Mouse (Mus musculus) small intestine, adult 2 months (tissue): ENCODE measurements around the gene Ube2e2. TPM values are rescaled to one million over a fixed set of nuclear protein-coding genes. Genes with fewer than 3 reads are reported as not detected.

Experiments
- H3K27ac ChIP-seq: fragments of 200-500 bp; 2 replicates; pipeline ENCODE4 v1.5.1; 2012; ENCODE audit warnings: low read depth, low read length, control low read depth, inconsistent platforms; ENCODE audit not compliant: insufficient read depth
- H3K27me3 ChIP-seq: fragments of 200-500 bp; 2 replicates; pipeline ENCODE4 v1.6.1; 2012; ENCODE audit warnings: mild to moderate bottlenecking, moderate library complexity, low read length, inconsistent platforms; ENCODE audit not compliant: control insufficient read depth, insufficient read depth
- H3K36me3 ChIP-seq: fragments of 200-500 bp; 2 replicates; pipeline ENCODE4 v1.6.1; 2012; ENCODE audit warnings: mild to moderate bottlenecking, low read length, control low read depth, inconsistent platforms; ENCODE audit not compliant: control insufficient read depth, insufficient read depth
- H3K4me1 ChIP-seq: fragments of 200-500 bp; 2 replicates; pipeline ENCODE4 v1.6.1; 2012; ENCODE audit warnings: low read length, inconsistent platforms, mixed read lengths; ENCODE audit not compliant: control insufficient read depth, insufficient read depth, insufficient read length
- H3K4me3 ChIP-seq: fragments of 200-500 bp; 2 replicates; pipeline ENCODE4 v1.5.1; 2012; ENCODE audit warnings: low read depth, mild to moderate bottlenecking, control low read depth, inconsistent platforms, low read length, moderate library complexity
- CTCF ChIP-seq: fragments of 200-500 bp; IDR thresholded peaks from 2 replicates; pipeline ENCODE4 v1.5.1; 2012; ENCODE audit warnings: low read depth, mild to moderate bottlenecking, control low read depth, inconsistent platforms, low read length, moderate library complexity, mixed read lengths; ENCODE audit not compliant: insufficient replicate concordance, insufficient read length; ENCODE audit errors: extremely low read depth
- POLR2A ChIP-seq: fragments of 200-500 bp; IDR thresholded peaks from 2 replicates; pipeline ENCODE4 v1.6.1; 2012; ENCODE audit warnings: low read depth, mild to moderate bottlenecking, control low read depth, inconsistent platforms, low read length, moderate library complexity
- WGBS: fragments of 180-500 bp; shearing (Covaris S2); methylation state at CpG from one replicate; pipeline ENCODE4 v1.1.7; 2018; 5-methylcytosine and 5-hydroxymethylcytosine counted together
- polyA plus RNA-seq: library from polyadenylated mRNA; depleted of rRNA; stranded (reverse); fragments of >200 nt; gene quantifications from 2 replicates; pipeline ENCODE4 v1.2.3, GENCODE M21; 2012; rRNA removed

Gene Ube2e2
- polyA plus RNA-seq, result 14.1 and 20.8 TPM in 2 replicates

- no peaks in the 10 kb centered on the region for H3K27me3 ChIP-seq
- no peaks in the 10 kb centered on the region for H3K36me3 ChIP-seq
- no peaks in the 10 kb centered on the region for H3K4me1 ChIP-seq
- peak within 1 kb of the TSS; percentile 82 for H3K4me3 ChIP-seq
- WGBS, result 0% methylated on average over 20 of the region's 22 CpGs
- H3K27ac ChIP-seq, result no peak within 1 kb of the TSS
- TF ChIP-seq POLR2A (no peak), CTCF (no peak)
Measured at GRCm38 (mm10) chr14:18893947-18894445, at the start of gene Ube2e2. TSS of gene Ube2e2 (minus strand) at chr14:18894267.

- H3K4me3 ChIP-seq, result no peak overlapping the region
- TF ChIP-seq POLR2A (no peak), CTCF (no peak)
- H3K4me1 ChIP-seq, result no peaks in the 10 kb centered on the region
- no peak overlapping the region for H3K27ac ChIP-seq
- no peaks in the 10 kb centered on the region for H3K36me3 ChIP-seq
- no peaks in the 10 kb centered on the region for H3K27me3 ChIP-seq
Measured at GRCm38 (mm10) chr14:18940068-18940467, 46.0 kb upstream of the Ube2e2 start.

- no peak overlapping the region for H3K27ac ChIP-seq
- no peaks in the 10 kb centered on the region for H3K36me3 ChIP-seq
- TF ChIP-seq POLR2A (no peak), CTCF (no peak)
- no peak overlapping the region for H3K4me3 ChIP-seq
- no peaks in the 10 kb centered on the region for H3K27me3 ChIP-seq
- no peaks in the 10 kb centered on the region for H3K4me1 ChIP-seq
Measured at GRCm38 (mm10) chr14:18903553-18903952, 9.5 kb upstream of the Ube2e2 start.

- H3K4me1 ChIP-seq, result no peaks in the 10 kb centered on the region
- no peak for TF ChIP-seq POLR2A
- no peak for TF ChIP-seq CTCF
- under 1% methylated on average over 109 of the region's 116 CpGs for WGBS
- H3K27me3 ChIP-seq, result no peaks in the 10 kb centered on the region
- peak overlapping the region; percentile 82 for H3K4me3 ChIP-seq
- no peak overlapping the region for H3K27ac ChIP-seq
- H3K36me3 ChIP-seq, result no peaks in the 10 kb centered on the region
Measured at GRCm38 (mm10) chr14:18893121-18893946, 733 bp downstream of the Ube2e2 start.

- Histone ChIP-seq H3K36me3 (no peaks in the 10 kb centered on the region), H3K4me3 (no peak overlapping the region), H3K4me1 (no peaks in the 10 kb centered on the region), H3K27me3 (no peaks in the 10 kb centered on the region), H3K27ac (no peak overlapping the region)
- WGBS, result 59% methylated on average over 5 of the region's 5 CpGs
- no peak for TF ChIP-seq POLR2A
- TF ChIP-seq CTCF, result no peak
Measured at GRCm38 (mm10) chr14:18889571-18889970, 4.5 kb downstream of the Ube2e2 start.

- Histone ChIP-seq H3K27ac (no peak overlapping the region), H3K4me1 (no peaks in the 10 kb centered on the region), H3K36me3 (no peaks in the 10 kb centered on the region), H3K4me3 (no peak overlapping the region), H3K27me3 (no peaks in the 10 kb centered on the region)
- 95% methylated on average over 1 of the region's 1 CpGs for WGBS
- no peak for TF ChIP-seq POLR2A
- no peak for TF ChIP-seq CTCF
Measured at GRCm38 (mm10) chr14:18882493-18882892, 11.6 kb downstream of the Ube2e2 start.

GRCm38 (mm10) chr14:18870716-18871115 lies 23.4 kb downstream of the Ube2e2 start:
- 90% methylated on average over 1 of the region's 1 CpGs for WGBS
- no peak for TF ChIP-seq CTCF
- H3K27ac ChIP-seq, result no peak overlapping the region
- no peaks in the 10 kb centered on the region for H3K4me1 ChIP-seq
- no peaks in the 10 kb centered on the region for H3K27me3 ChIP-seq
- H3K36me3 ChIP-seq, result no peaks in the 10 kb centered on the region
- no peak overlapping the region for H3K4me3 ChIP-seq
